Mouse (Mus musculus) embryonic facial prominence, embryonic 10.5 days (tissue): ENCODE data around the gene Kcng1. TPM values are rescaled to one million over a fixed set of nuclear protein-coding genes. Genes with fewer than 3 reads are reported as not detected.

ENCODE experiments used
- DNase-seq: peaks from one replicate; pipeline ENCODE4 v3.0.0-alpha.2; 2017; ENCODE audit warnings: low spot score
- H3K27ac ChIP-seq: fragments of 300-500 bp; sonication (generic); replicated peaks from 2 replicates; pipeline ENCODE4 v1.5.1; 2016; ENCODE audit warnings: mild to moderate bottlenecking
- H3K27me3 ChIP-seq: fragments of 300-500 bp; sonication (generic); replicated peaks from 2 replicates; pipeline ENCODE4 v1.6.1; 2016; ENCODE audit warnings: low read depth, mild to moderate bottlenecking; ENCODE audit not compliant: poor library complexity, severe bottlenecking
- H3K36me3 ChIP-seq: fragments of 300-500 bp; sonication (generic); replicated peaks from 2 replicates; pipeline ENCODE4 v1.6.1; 2016; ENCODE audit warnings: mild to moderate bottlenecking, moderate library complexity
- H3K4me1 ChIP-seq: fragments of 300-500 bp; sonication (generic); 2 replicates; pipeline ENCODE4 v1.6.1; 2016
- H3K4me3 ChIP-seq: fragments of 300-500 bp; sonication (generic); 2 replicates; pipeline ENCODE4 v1.5.1; 2016; ENCODE audit warnings: mild to moderate bottlenecking, moderate library complexity
- H3K9me3 ChIP-seq: fragments of 300-500 bp; sonication (generic); 2 replicates; pipeline ENCODE4 v1.6.1; 2016; ENCODE audit warnings: mild to moderate bottlenecking
- WGBS: fragments of 180-500 bp; shearing (Covaris S2); methylation state at CpG from one replicate; pipeline ENCODE4 v1.1.7; 2016; 5-methylcytosine and 5-hydroxymethylcytosine counted together
- polyA plus RNA-seq: library from polyadenylated mRNA; unstranded; fragments of >200 nt; fragmentation: Nextera tagmentation; extraction: Ambion mirVana; gene quantifications from 2 replicates; pipeline ENCODE4 v1.2.1, GENCODE M21; 2016

Gene Kcng1
- polyA plus RNA-seq: 1.2 and 1.4 TPM in 2 replicates

GRCm38 (mm10) chr2:168281582-168281981 lies at the start of gene Kcng1:
Kcng1 (minus strand) TSS chr2:168281736.
- WGBS: 12% methylated on average over 12 of the region's 12 CpGs
- H3K36me3 ChIP-seq: no peaks in the 10 kb centered on the region
- H3K4me1 ChIP-seq: peaks cover 39% of the 10 kb centered on the region
- H3K9me3 ChIP-seq: no peaks in the 10 kb centered on the region; the same call in 1 of the 2 replicates
- H3K4me3 ChIP-seq: peak within 1 kb of the TSS; percentile 70
- H3K27ac ChIP-seq: peak within 1 kb of the TSS; percentile 72
- DNase-seq: no peak
- peaks cover 89% of the 10 kb centered on the region for H3K27me3 ChIP-seq

- no peaks in the 10 kb centered on the region for H3K9me3 ChIP-seq
- H3K27me3 ChIP-seq: no peaks in the 10 kb centered on the region
- DNase-seq: no peak
- WGBS: 74% methylated on average over 11 of the region's 11 CpGs
- H3K36me3 ChIP-seq: no peaks in the 10 kb centered on the region
- no peak overlapping the region for H3K4me3 ChIP-seq
- peaks cover 20% of the 10 kb centered on the region for H3K4me1 ChIP-seq
- no peak overlapping the region for H3K27ac ChIP-seq
Observed at GRCm38 (mm10) chr2:168330421-168331070, 49.0 kb upstream of the Kcng1 start.

GRCm38 (mm10) chr2:168321716-168322374 lies 40.3 kb upstream of the Kcng1 start:
- peaks cover 7% of the 10 kb centered on the region for H3K4me1 ChIP-seq
- H3K36me3 ChIP-seq: no peaks in the 10 kb centered on the region
- no peaks in the 10 kb centered on the region for H3K27me3 ChIP-seq
- no peak overlapping the region for H3K4me3 ChIP-seq
- H3K9me3 ChIP-seq: no peaks in the 10 kb centered on the region
- DNase-seq: no peak
- H3K27ac ChIP-seq: no peak overlapping the region
- 64% methylated on average over 10 of the region's 10 CpGs for WGBS

DNA sequence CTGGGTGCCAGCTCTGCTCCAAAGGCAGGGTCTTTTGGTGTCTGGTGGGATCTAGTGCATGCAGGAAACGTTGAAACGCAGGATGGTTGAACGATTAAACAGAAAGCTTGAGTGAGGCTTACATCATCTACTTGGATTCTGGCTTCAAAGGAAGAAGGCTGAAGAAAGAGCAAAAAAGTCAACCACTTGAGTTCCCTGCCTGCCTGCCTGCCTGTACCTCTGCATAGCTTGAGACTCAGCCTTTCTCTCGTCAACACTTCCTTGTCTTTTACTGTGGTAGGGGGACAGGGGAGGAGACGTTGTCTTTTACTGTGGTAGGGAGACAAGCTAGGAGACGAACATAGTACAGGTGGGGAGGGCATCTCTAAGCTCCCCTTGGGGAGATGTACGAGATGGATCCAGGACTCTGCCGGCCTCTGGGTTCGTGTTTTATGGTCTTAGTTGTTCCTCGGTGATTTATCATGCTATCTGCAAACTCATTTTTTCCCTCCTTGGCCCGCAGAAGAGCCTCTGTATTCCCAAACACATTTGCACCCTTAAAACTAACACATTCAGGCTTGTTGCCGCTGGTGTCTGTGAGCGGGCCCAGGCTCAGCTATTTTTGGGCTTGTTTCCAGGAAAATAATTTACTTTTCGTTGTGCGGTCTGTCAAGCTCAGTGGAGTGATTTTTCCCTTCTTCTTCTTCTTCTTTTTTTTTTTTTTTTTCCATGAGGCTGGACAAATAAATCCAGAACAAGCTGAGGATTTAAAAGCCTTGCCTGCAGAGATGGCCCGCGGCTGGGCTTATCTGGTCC lies 39.0 kb upstream of the Kcng1 start:
- Histone ChIP-seq H3K36me3 (no peaks in the 10 kb centered on the region), H3K27ac (no peak overlapping the region), H3K27me3 (no peaks in the 10 kb centered on the region), H3K9me3 (no peaks in the 10 kb centered on the region), H3K4me1 (peaks cover 7% of the 10 kb centered on the region), H3K4me3 (no peak overlapping the region)
- DNase-seq: no peak
- WGBS: 88% methylated on average over 17 of the region's 17 CpGs

GRCm38 (mm10) chr2:168314646-168315446 lies 33.3 kb upstream of the Kcng1 start:
- H3K27ac ChIP-seq: no peak overlapping the region
- WGBS: 67% methylated on average over 16 of the region's 16 CpGs
- H3K4me3 ChIP-seq: no peak overlapping the region
- H3K9me3 ChIP-seq: no peaks in the 10 kb centered on the region
- no peaks in the 10 kb centered on the region for H3K27me3 ChIP-seq
- no peaks in the 10 kb centered on the region for H3K36me3 ChIP-seq
- H3K4me1 ChIP-seq: peaks cover 19% of the 10 kb centered on the region
- DNase-seq: no peak

DNA sequence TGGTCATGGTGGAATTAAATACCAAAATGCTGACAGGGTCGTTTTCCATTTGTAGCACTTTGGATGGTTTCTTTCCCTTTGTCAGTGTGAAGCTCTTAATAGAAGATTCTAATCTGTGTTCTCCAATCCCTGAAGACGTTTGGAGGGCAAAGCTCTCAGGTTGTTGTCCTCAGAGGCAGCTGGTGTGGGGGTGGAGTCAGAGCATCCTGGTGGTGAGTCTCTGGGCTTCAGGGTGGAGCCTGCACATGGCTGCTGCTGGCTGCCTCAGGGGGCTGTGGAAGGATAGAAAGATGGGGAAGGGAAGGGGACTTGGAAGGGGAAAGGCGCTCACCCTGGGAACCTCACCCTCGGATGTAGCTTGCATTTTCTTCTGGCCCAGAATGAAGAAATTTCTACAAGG lies 31.0 kb upstream of the Kcng1 start:
- no peaks in the 10 kb centered on the region for H3K36me3 ChIP-seq
- no peaks in the 10 kb centered on the region for H3K9me3 ChIP-seq
- 48% methylated on average over 4 of the region's 4 CpGs for WGBS
- no peak overlapping the region for H3K27ac ChIP-seq
- H3K27me3 ChIP-seq: no peaks in the 10 kb centered on the region
- H3K4me1 ChIP-seq: peaks cover 19% of the 10 kb centered on the region
- DNase-seq: no peak
- no peak overlapping the region for H3K4me3 ChIP-seq

DNA sequence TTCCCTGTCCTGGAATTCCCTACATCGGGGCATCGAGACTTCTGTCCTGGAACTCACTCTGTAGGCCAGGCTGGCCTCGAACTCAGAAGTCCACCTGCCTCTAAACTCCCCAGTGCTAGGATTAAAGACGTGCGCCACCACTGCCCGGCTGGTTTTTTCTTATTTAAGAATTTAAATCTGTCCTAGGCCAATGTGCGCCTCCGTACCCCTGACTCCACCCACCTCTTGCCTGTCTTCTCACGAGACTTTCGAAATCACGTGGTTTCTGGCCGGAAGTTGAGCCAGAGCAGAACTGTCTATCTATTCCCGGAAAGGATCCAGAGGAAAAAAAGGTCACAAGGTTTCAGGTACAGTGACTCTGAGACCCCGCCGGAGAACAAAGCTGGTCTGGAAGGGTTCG lies 29.5 kb upstream of the Kcng1 start:
- H3K27me3 ChIP-seq: 0 out of 2 replicates have a peak, but pooled peaks cover 4% of the 10 kb centered on the region
- no peak overlapping the region for H3K4me3 ChIP-seq
- no peak overlapping the region for H3K27ac ChIP-seq
- no peaks in the 10 kb centered on the region for H3K36me3 ChIP-seq
- WGBS: 94% methylated on average over 16 of the region's 16 CpGs
- peaks cover 19% of the 10 kb centered on the region for H3K4me1 ChIP-seq
- no peak for DNase-seq
- H3K9me3 ChIP-seq: no peaks in the 10 kb centered on the region

GRCm38 (mm10) chr2:168308916-168309315 lies 27.4 kb upstream of the Kcng1 start:
- DNase-seq: no peak
- Histone ChIP-seq H3K36me3 (no peaks in the 10 kb centered on the region), H3K27me3 (0 out of 2 replicates have a peak, but pooled peaks cover 4% of the 10 kb centered on the region), H3K4me1 (peaks cover 5% of the 10 kb centered on the region; the same call in 1 of the 2 replicates), H3K9me3 (no peaks in the 10 kb centered on the region), H3K27ac (no peak overlapping the region), H3K4me3 (no peak overlapping the region)
- WGBS: 82% methylated on average over 7 of the region's 7 CpGs

DNA sequence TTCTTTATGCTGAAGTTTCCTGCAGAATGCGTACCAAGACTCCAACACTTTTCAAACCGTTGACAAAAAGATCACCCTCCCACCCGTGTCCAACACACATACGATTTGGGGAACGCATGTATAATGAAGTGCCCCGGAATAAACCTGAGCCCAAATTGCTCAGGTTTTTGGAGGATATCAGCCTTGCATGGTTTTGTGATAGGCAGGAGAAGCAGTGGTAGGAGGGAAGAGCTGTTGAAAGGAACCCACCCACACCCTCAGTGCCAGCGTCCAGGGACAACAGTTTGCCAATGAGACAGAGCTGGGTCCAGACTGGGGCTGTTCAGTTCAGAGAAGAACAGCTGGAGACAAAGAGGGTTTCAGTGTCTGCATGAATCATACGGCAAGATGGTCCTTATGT lies 18.1 kb upstream of the Kcng1 start:
- Histone ChIP-seq H3K4me1 (no peaks in the 10 kb centered on the region), H3K4me3 (no peak overlapping the region), H3K9me3 (no peaks in the 10 kb centered on the region), H3K27me3 (no peaks in the 10 kb centered on the region; the same call in 1 of the 2 replicates), H3K36me3 (no peaks in the 10 kb centered on the region), H3K27ac (no peak overlapping the region)
- 85% methylated on average over 8 of the region's 8 CpGs for WGBS
- DNase-seq: no peak

DNA sequence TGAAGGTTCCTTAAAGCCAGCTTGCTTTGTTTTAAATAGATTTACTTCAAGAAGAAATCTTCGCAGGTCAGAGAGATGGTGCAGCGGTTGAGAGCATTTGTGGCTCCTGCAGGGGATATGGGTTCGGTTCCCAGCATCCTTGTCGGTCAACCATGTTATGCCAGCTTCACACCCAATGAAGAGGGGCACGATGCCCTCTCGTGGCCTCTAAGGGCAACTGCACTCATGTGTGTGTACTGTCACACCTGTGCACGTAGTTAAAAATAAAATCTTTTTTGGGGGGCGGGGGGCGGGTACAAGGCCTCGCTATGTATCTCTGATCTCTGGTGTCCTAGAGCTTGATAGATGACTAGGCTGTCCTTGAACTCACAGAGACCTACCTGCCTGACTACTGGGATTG lies 15.0 kb upstream of the Kcng1 start:
- no peak overlapping the region for H3K4me3 ChIP-seq
- peaks cover 17% of the 10 kb centered on the region for H3K27me3 ChIP-seq
- peaks cover 15% of the 10 kb centered on the region for H3K4me1 ChIP-seq
- WGBS: 83% methylated on average over 10 of the region's 10 CpGs
- no peaks in the 10 kb centered on the region for H3K9me3 ChIP-seq
- no peaks in the 10 kb centered on the region for H3K36me3 ChIP-seq
- H3K27ac ChIP-seq: no peak overlapping the region
- DNase-seq: no peak

DNA sequence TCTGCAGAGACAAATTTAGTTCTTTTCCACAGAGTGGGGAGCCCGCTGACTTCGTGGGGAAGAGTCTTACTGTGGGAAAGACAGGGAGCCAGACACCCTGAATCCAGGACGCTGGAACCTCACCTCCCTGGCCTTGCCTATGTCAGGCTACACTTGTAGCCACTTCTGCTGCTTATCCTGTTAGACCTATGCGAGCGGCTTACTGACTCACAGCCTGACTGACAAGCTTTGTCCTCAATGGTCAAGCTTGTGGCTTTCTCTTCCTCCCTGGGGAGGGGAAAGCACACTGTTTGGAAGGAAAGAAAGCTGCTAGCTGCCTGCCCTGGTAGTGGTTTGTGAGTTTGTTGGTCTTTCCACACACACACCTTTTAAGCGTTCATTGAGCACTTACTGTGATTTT lies 11.0 kb upstream of the Kcng1 start:
- peaks cover 27% of the 10 kb centered on the region for H3K27me3 ChIP-seq
- H3K9me3 ChIP-seq: peaks cover 6% of the 10 kb centered on the region; the same call in 1 of the 2 replicates

DNA sequence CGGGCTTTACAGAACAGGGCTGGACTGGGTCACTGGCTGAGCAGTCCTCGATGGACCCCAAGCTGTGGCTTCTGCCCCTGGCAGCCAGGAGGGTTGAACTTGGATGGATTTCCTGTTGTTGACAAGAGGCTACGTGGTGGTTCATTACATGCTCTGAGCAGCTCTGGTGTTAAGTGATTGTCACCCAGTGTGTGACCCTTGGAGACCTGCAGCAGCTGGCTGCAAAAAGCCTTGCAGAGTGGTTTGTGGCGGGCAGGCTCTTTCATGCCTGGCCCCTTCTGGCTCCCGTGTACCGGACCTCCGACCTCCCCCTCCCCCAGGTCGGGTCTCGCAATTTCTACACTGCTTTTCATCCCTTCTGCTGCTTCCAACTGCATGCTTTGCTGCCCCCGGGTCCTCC lies 10.5 kb upstream of the Kcng1 start:
- WGBS: 20% methylated on average over 10 of the region's 10 CpGs
- Histone ChIP-seq H3K4me1 (peaks cover 16% of the 10 kb centered on the region), H3K36me3 (no peaks in the 10 kb centered on the region), H3K9me3 (peaks cover 6% of the 10 kb centered on the region; the same call in 1 of the 2 replicates), H3K27me3 (peaks cover 27% of the 10 kb centered on the region), H3K4me3 (no peak overlapping the region), H3K27ac (no peak overlapping the region)
- DNase-seq: peak; percentile 42

More for the DNA sequence above, 11.0 kb upstream of the Kcng1 start:
- 49% methylated on average over 6 of the region's 6 CpGs for WGBS
- H3K36me3 ChIP-seq: no peaks in the 10 kb centered on the region
- DNase-seq: no peak
- H3K27ac ChIP-seq: no peak overlapping the region
- peaks cover 15% of the 10 kb centered on the region for H3K4me1 ChIP-seq
- no peak overlapping the region for H3K4me3 ChIP-seq
